Mouse (Mus musculus) retina, postnatal 1 day (tissue): ENCODE data around the gene Gm28048.

Experiments used
- DNase-seq: peaks from one replicate; pipeline ENCODE4 v3.0.0-alpha.2; 2012

Gene Gm28048

GRCm38 (mm10) chr11:22787833-22788232, 194.1 kb downstream of the Gm28048 start:
- no peak for DNase-seq
